Mouse (Mus musculus): ENCODE results near the gene Esp8. TPM values are rescaled to one million over a fixed set of nuclear protein-coding genes. Genes with fewer than 3 reads are reported as not detected.

Esp8 gene
- polyA plus RNA-seq (2017; shearing (Covaris generic)), result not detected

GRCm38 (mm10) chr17:40519818-40520217 lies at the start of gene Esp8:
Gene Esp8 (plus strand): TSS chr17:40520022.

GRCm38 (mm10) chr17:40561207-40561606 lies 41.4 kb downstream of the Esp8 start, which contains the start of gene Esp6:
Gene Esp6 (plus strand): TSS chr17:40561507.

Other genes with a start within 250 kb of the Esp8 start
- gene Crisp1, start 200.8 kb upstream of the Esp8 start, polyA plus RNA-seq (2017; shearing (Covaris generic)), result not detected
- gene Esp6, start 41.5 kb downstream of the Esp8 start, polyA plus RNA-seq (2017; shearing (Covaris generic)), result not detected
- gene Esp4, start 78.6 kb downstream of the Esp8 start, polyA plus RNA-seq (2017; shearing (Covaris generic)), result not detected
- not detected for gene Esp3, start 112.1 kb downstream of the Esp8 start, polyA plus RNA-seq (2017; shearing (Covaris generic))
- not detected for gene Esp1, start 207.1 kb downstream of the Esp8 start, polyA plus RNA-seq (2017; shearing (Covaris generic))

All from effector memory CD4-positive, alpha-beta T cell, adult 7 months (primary cell).